Mouse (Mus musculus): ENCODE measurements at regions not wholly inside any gene's neighbourhood (a gene's known extent, or its start where the extent isn't known, plus 50 kb on each side); places are given as distances from the start of the nearest gene placed in this dataset.

DNA sequence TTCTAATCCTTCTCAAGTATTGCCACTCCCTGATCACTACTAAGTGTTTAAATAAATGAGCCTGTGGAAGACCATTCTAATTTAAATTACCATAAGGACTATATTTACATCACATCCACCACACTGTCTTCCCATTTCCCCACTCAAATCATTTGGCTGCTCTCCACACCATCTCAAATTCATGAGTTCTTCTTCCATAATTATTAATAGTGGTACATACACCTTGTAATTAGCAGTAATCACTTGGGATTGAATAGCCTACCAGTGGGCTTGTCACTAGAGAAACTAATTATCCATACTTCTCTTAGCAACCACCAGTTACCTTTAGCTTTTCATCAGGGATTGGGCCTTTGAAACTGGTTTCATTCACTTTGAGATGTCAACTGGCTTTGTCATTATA, 612.3 kb upstream of the Stxbp6 start:
- no peak overlapping the region for H3K9ac ChIP-seq (ENCODE audit: control insufficient read depth, low read depth, low read length, poor library complexity, severe bottlenecking)
- no peak for DNase-seq (ENCODE audit: low read depth, low spot score)
- H3K4me1 ChIP-seq (ENCODE audit: control insufficient read depth in 1 of 2, insufficient read depth in 2 of 2, low read length in 2 of 2) = no peaks in the 10 kb centered on the region
- no peak for TF ChIP-seq ETS1 (IDR thresholded peaks at IDR 0.05; ENCODE audit: low read depth, low read length)
- no peak for TF ChIP-seq NRF1 (IDR thresholded peaks at IDR 0.05; ENCODE audit: insufficient read depth, low read depth, low read length, poor library complexity, severe bottlenecking)
- H3K9me3 ChIP-seq (replicated peaks; ENCODE audit: insufficient read depth, low read length) = no peaks in the 10 kb centered on the region
- H3K4me3 ChIP-seq (ENCODE audit: control insufficient read depth in 1 of 2, insufficient read depth in 1 of 2, low read depth in 2 of 2, low read length in 2 of 2) = no peak overlapping the region
- no peaks in the 10 kb centered on the region for H3K36me3 ChIP-seq (ENCODE audit: control insufficient read depth in 1 of 2, insufficient read depth in 2 of 2, low read length in 2 of 2)
- H3K27ac ChIP-seq (ENCODE audit: control insufficient read depth, low read depth, low read length) = no peak overlapping the region
- H3K27me3 ChIP-seq (ENCODE audit: control insufficient read depth in 1 of 2, insufficient read depth in 2 of 2, low read length in 2 of 2) = no peaks in the 10 kb centered on the region
- no peaks in the 10 kb centered on the region for H3K79me2 ChIP-seq (ENCODE audit: control insufficient read depth, insufficient read depth, low read length, poor library complexity)

DNA sequence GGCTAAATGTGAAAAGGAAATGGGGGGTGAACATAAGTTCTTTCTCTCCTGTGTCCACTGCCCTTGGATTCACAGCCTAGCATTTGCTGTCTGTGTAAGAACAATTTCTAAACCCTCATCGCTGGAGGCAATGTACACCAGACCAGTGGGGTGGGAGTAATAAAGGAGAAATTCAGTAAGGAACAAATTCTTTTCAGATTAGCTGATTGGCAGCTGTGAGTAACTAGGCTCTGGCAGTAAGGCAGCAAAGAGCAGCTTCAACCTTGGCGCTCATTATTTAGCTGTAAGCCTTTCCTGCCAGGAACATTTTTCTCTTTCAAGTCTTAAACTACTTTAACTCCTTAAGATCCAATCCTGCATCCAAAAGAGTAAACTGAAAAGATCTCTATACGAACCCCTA, 597.9 kb upstream of the Stxbp6 start:
- Histone ChIP-seq H3K36me3 (ENCODE audit: control insufficient read depth in 1 of 2, insufficient read depth in 2 of 2, low read length in 2 of 2) (no peaks in the 10 kb centered on the region; a peak in 1 of 4 replicates), H3K27me3 (ENCODE audit: control insufficient read depth in 1 of 2, insufficient read depth in 2 of 2, low read length in 2 of 2) (no peaks in the 10 kb centered on the region), H3K9ac (ENCODE audit: control insufficient read depth, low read depth, low read length, poor library complexity, severe bottlenecking) (no peak overlapping the region), H3K4me1 (ENCODE audit: control insufficient read depth in 1 of 2, insufficient read depth in 2 of 2, low read length in 2 of 2) (no peaks in the 10 kb centered on the region), H3K79me2 (ENCODE audit: control insufficient read depth, insufficient read depth, low read length, poor library complexity) (no peaks in the 10 kb centered on the region), H3K4me3 (ENCODE audit: control insufficient read depth in 1 of 2, insufficient read depth in 1 of 2, low read depth in 2 of 2, low read length in 2 of 2) (no peak overlapping the region), H3K27ac (ENCODE audit: control insufficient read depth, low read depth, low read length) (no peak overlapping the region), H3K9me3 (replicated peaks; ENCODE audit: insufficient read depth, low read length) (no peaks in the 10 kb centered on the region)
- TF ChIP-seq EP300 (IDR thresholded peaks at IDR 0.05; ENCODE audit: low read depth in 1 of 2, low read length in 2 of 2) (no peak), USF1 (IDR thresholded peaks at IDR 0.05; ENCODE audit: low read depth, low read length) (no peak), ELF1 (IDR thresholded peaks at IDR 0.05; ENCODE audit: low read depth, low read length) (no peak), NRF1 (IDR thresholded peaks at IDR 0.05; ENCODE audit: insufficient read depth, low read depth, low read length, poor library complexity, severe bottlenecking) (no peak), CHD1 (IDR thresholded peaks at IDR 0.05; ENCODE audit: low read depth, low read length) (no peak), TAL1 (IDR thresholded peaks at IDR 0.05; ENCODE audit: low read length) (no peak), HCFC1 (IDR thresholded peaks at IDR 0.05; ENCODE audit: low read depth, low read length) (no peak), POLR2AphosphoS2 (IDR thresholded peaks at IDR 0.05; ENCODE audit: low read length) (no peak), ZNF384 (IDR thresholded peaks at IDR 0.05; ENCODE audit: low read depth, low read length) (no peak), GABPA (IDR thresholded peaks at IDR 0.05; ENCODE audit: low read depth, low read length) (no peak), MYC (IDR thresholded peaks at IDR 0.05; ENCODE audit: low read depth, low read length) (no peak), CHD2 (IDR thresholded peaks at IDR 0.05; ENCODE audit: low read length) (no peak)
- DNase-seq (ENCODE audit: low read depth, low spot score) = no peak

DNA sequence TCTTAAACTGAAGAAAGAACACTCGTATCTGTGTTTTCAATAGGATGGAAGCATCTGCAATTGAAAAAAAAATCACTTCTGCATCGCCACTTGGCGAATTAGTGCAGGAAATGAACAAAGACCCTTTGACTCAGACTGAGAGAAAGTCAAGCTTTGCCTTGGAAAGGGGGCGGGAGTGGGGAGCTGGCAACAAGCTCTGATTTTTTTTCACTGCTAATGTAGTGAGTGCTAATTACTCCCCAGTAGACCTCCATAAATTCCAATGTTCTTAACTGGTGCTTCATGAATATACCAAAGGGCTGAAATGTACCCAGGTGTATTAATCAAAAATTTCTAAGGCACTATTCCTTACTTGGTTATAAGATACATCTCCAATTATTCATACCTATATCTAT, 597.0 kb upstream of the Stxbp6 start:
- Histone ChIP-seq H3K4me1 (ENCODE audit: control insufficient read depth in 1 of 2, insufficient read depth in 2 of 2, low read length in 2 of 2) (no peaks in the 10 kb centered on the region), H3K27ac (ENCODE audit: control insufficient read depth, low read depth, low read length) (no peak overlapping the region), H3K4me3 (ENCODE audit: control insufficient read depth in 1 of 2, insufficient read depth in 1 of 2, low read depth in 2 of 2, low read length in 2 of 2) (no peak overlapping the region), H3K36me3 (ENCODE audit: control insufficient read depth in 1 of 2, insufficient read depth in 2 of 2, low read length in 2 of 2) (no peaks in the 10 kb centered on the region; a peak in 1 of 4 replicates), H3K27me3 (ENCODE audit: control insufficient read depth in 1 of 2, insufficient read depth in 2 of 2, low read length in 2 of 2) (no peaks in the 10 kb centered on the region), H3K9ac (ENCODE audit: control insufficient read depth, low read depth, low read length, poor library complexity, severe bottlenecking) (no peak overlapping the region), H3K79me2 (ENCODE audit: control insufficient read depth, insufficient read depth, low read length, poor library complexity) (no peaks in the 10 kb centered on the region), H3K9me3 (replicated peaks; ENCODE audit: insufficient read depth, low read length) (no peaks in the 10 kb centered on the region)
- DNase-seq (ENCODE audit: low read depth, low spot score) = no peak
- TF ChIP-seq ZMIZ1 (IDR thresholded peaks at IDR 0.05; ENCODE audit: low read depth, low read length) (no peak), CHD2 (IDR thresholded peaks at IDR 0.05; ENCODE audit: low read length) (no peak), HCFC1 (IDR thresholded peaks at IDR 0.05; ENCODE audit: low read depth, low read length) (no peak), RAD21 (IDR thresholded peaks at IDR 0.05; ENCODE audit: low read depth, low read length) (no peak), ETS1 (IDR thresholded peaks at IDR 0.05; ENCODE audit: low read depth, low read length) (no peak), UBTF (IDR thresholded peaks at IDR 0.05; ENCODE audit: borderline replicate concordance, insufficient read depth, low read depth, low read length) (no peak), MAZ (IDR thresholded peaks at IDR 0.05; ENCODE audit: low read depth, low read length) (no peak), ELF1 (IDR thresholded peaks at IDR 0.05; ENCODE audit: low read depth, low read length) (no peak), TAL1 (IDR thresholded peaks at IDR 0.05; ENCODE audit: low read length) (no peak), MAX (IDR thresholded peaks at IDR 0.05; ENCODE audit: low read length) (no peak), MYB (IDR thresholded peaks at IDR 0.05; ENCODE audit: low read depth, low read length) (no peak), GATA1 (IDR thresholded peaks at IDR 0.05; ENCODE audit: low read depth, low read length) (no peak), POLR2AphosphoS2 (IDR thresholded peaks at IDR 0.05; ENCODE audit: low read length) (no peak), JUND (IDR thresholded peaks at IDR 0.05; ENCODE audit: low read depth, low read length) (no peak)
